Comparison of ENCODE assay signal across 24 mouse cellular contexts in genomic region chr3:128911122-128911521, GRCm38 (mm10).
"Had no signal": no experiment of that assay in that cellular context is flagged by ENCODE, and none has a peak within 500 bp of the region (broad histone marks: within the 10 kb centered on the region; RNA-seq: fewer than 3 reads in every experiment).

No protein-coding gene starts in this region.

- H3K36me3 ChIP-seq: heart, embryonic 10.5 days; heart, embryonic 12.5 days; hindbrain, embryonic 10.5 days; hindbrain, embryonic 12.5 days; limb, embryonic 10.5 days; limb, embryonic 12.5 days; liver, embryonic 13.5 days; liver, embryonic 15.5 days had no signal

- ATAC-seq: hindbrain, embryonic 16.5 days; inflammation-experienced regulatory T-cells, adult 6 months; intestine, postnatal 0 days; liver, postnatal 0 days had no signal

- H3K9me3 ChIP-seq: heart, embryonic 10.5 days; heart, embryonic 12.5 days; hindbrain, embryonic 10.5 days; hindbrain, embryonic 12.5 days; limb, embryonic 10.5 days; limb, embryonic 12.5 days; liver, embryonic 13.5 days; liver, embryonic 15.5 days had no signal

- H3K4me2 ChIP-seq: heart, embryonic 12.5 days; hindbrain, embryonic 12.5 days; hindbrain, embryonic 14.5 days; limb, embryonic 12.5 days; liver, embryonic 11.5 days; liver, embryonic 13.5 days; liver, embryonic 15.5 days had no signal

- H3K27me3 ChIP-seq: heart, embryonic 12.5 days; hindbrain, embryonic 12.5 days; limb, embryonic 12.5 days; liver, embryonic 13.5 days; liver, embryonic 15.5 days had no signal

- H3K9ac ChIP-seq: heart, embryonic 12.5 days; hindbrain, embryonic 12.5 days; hindbrain, embryonic 14.5 days; limb, embryonic 12.5 days; liver, embryonic 13.5 days; liver, embryonic 15.5 days; liver, postnatal 0 days had no signal

- H3K4me1 ChIP-seq: heart, embryonic 10.5 days; heart, embryonic 12.5 days; hindbrain, embryonic 10.5 days; hindbrain, embryonic 12.5 days; limb, embryonic 12.5 days; liver, embryonic 13.5 days; liver, embryonic 15.5 days had no signal

- DNase-seq: gastrocnemius, adult 2 months; gastrocnemius, postnatal 10 days; gastrocnemius, postnatal 25 days; heart, adult 18-20 months; heart, postnatal 10 days; heart, postnatal 4 days; kidney, adult 9 months; liver; liver, embryonic 13.5 days; liver, postnatal 0 days had no signal

- H3K4me3 ChIP-seq: gastrocnemius, adult 2 months; heart, embryonic 10.5 days; heart, embryonic 12.5 days; hindbrain, embryonic 10.5 days; hindbrain, embryonic 12.5 days; layer of hippocampus, adult 2 months; left cerebral cortex, adult 2 months; limb, embryonic 10.5 days; limb, embryonic 12.5 days; liver, embryonic 13.5 days; liver, embryonic 15.5 days had no signal

- H3K27ac ChIP-seq: gastrocnemius, adult 2 months; heart, embryonic 10.5 days; hindbrain, embryonic 10.5 days; hindbrain, embryonic 12.5 days; hindbrain, embryonic 14.5 days; layer of hippocampus, adult 2 months; left cerebral cortex, adult 2 months; limb, embryonic 10.5 days; limb, embryonic 12.5 days; liver, embryonic 13.5 days; liver, embryonic 15.5 days had no signal
